Mouse (Mus musculus) thymus, adult 2 months (tissue): Measurements from ENCODE around the gene Ptx3.

Source experiments
- CTCF ChIP-seq: fragments of 200-500 bp; IDR thresholded peaks from 2 replicates; pipeline ENCODE4 v1.5.1; 2012; ENCODE audit warnings: mild to moderate bottlenecking, control low read depth, low read length, moderate library complexity, borderline replicate concordance; ENCODE audit not compliant: control insufficient read depth, poor library complexity, insufficient read depth; ENCODE audit errors: extremely low read depth
- POLR2A ChIP-seq: fragments of 200-500 bp; IDR thresholded peaks from 2 replicates; pipeline ENCODE4 v1.6.1; 2012; ENCODE audit warnings: mild to moderate bottlenecking, low read length, control low read depth, moderate library complexity; ENCODE audit not compliant: control insufficient read depth, poor library complexity, insufficient read depth; ENCODE audit errors: extremely low read depth

DNA sequence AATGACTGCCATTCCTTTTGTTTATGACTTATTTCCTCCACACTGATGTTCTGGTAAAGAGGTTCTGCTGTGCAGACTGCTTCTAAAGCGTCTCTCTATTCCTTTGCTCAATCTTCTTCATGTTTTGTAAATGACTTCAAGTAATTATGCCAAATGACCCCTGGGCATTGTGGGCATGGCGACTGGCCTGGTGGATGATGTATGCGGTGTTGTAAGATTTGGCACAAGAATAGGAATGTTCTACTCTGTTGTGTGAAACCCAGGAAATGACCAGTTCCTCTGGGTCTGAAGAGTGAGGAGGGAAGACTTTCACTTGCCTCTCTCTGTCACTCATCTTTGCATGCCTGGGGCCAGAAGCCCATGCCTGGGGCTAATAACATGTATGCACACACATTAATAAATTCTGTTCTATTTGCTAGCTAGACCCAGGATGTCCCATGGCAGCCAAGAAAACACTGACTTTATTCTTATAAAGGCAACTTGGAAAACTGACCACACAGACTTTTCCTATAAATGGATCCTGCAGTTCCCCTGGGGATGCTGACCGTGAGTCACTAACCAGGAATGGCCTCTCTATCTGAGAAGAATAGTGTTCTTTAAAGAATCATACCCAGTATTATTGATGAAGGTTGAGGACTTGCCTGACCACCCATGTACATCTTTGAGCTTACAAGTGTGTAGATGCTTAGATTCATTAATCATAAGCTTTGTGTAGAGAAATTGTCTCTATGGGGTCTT lies 10.7 kb upstream of the Ptx3 start:
- TF ChIP-seq POLR2A (no peak), CTCF (no peak)
